In genomic region chr11:49650994-49651761, GRCm38 (mm10) we compare ENCODE assay signal across 10 mouse cellular contexts. TPM values are rescaled to one million over a fixed set of nuclear protein-coding genes. Genes with fewer than 3 reads are reported as not detected.
DNase-seq lines count a peak whose midpoint lies in the region; ATAC-seq and TF ChIP-seq lines count a peak whose summit lies in the region.
"Had no signal": no experiment of that assay in that cellular context is flagged by ENCODE, and none has a peak within 500 bp of the region (broad histone marks: within the 10 kb centered on the region; RNA-seq: fewer than 3 reads in every experiment).

No protein-coding gene starts in this region.

- 56% methylated on average over 16 of the region's 16 CpGs for WGBS in heart, postnatal 0 days

- H3K4me1 ChIP-seq in heart, postnatal 0 days (ENCODE audit: control insufficient read depth, insufficient read depth) = peaks cover 8% of the 10 kb centered on the region; the same call in 1 of the 2 replicates
- peaks cover 38% of the 10 kb centered on the region for H3K4me1 ChIP-seq in E14TG2a.4 (replicated peaks; ENCODE audit: low read depth, low read length)

- ATAC-seq in heart, postnatal 0 days (ENCODE audit: insufficient read depth, low read depth) = no peak
- ATAC-seq in inflammation-experienced regulatory T-cells, adult 6 months = no peak

- TF ChIP-seq CTCF in heart, postnatal 0 days (IDR thresholded peaks at IDR 0.05; ENCODE audit: low read depth) = no peak
- no peak; the same call in 1 of the 2 replicates for TF ChIP-seq CTCF in E14TG2a.4 (conservative IDR thresholded peaks at IDR 0.05; ENCODE audit: low read length)

- H3K36me3 ChIP-seq in heart, postnatal 0 days (replicated peaks; ENCODE audit: control insufficient read depth, insufficient read depth, low read length) = no peaks in the 10 kb centered on the region
- H3K36me3 ChIP-seq in E14TG2a.4 (ENCODE audit: insufficient read depth, low read length) = no peaks in the 10 kb centered on the region

- no peak overlapping the region for H3K27ac ChIP-seq in heart, postnatal 0 days (ENCODE audit: low read depth)

- 0 out of 2 replicates have a peak overlapping the region, but pooled peaks have one; percentile 20 for H3K9ac ChIP-seq in heart, postnatal 0 days (replicated peaks; ENCODE audit: low read depth, low read length)
- H3K9ac ChIP-seq: lung, embryonic 14.5 days had no signal

- H3K27me3 ChIP-seq in heart, postnatal 0 days (ENCODE audit: control insufficient read depth, insufficient read depth, low read length) = no peaks in the 10 kb centered on the region
- H3K27me3 ChIP-seq in E14TG2a.4 (ENCODE audit: insufficient read depth, low read length) = no peaks in the 10 kb centered on the region; the same call in 1 of the 2 replicates

- no peak for TF ChIP-seq EP300 in heart, postnatal 0 days (IDR thresholded peaks at IDR 0.05; ENCODE audit: low read depth)

- H3K4me3 ChIP-seq in heart, postnatal 0 days (ENCODE audit: low read depth, low read length) = no peak overlapping the region
- peak overlapping the region; percentile 37; the same call in 1 of the 2 replicates for H3K4me3 ChIP-seq in E14TG2a.4 (replicated peaks; ENCODE audit: low read length)

- H3K4me2 ChIP-seq in heart, postnatal 0 days (ENCODE audit: low read depth, low read length) = no peak overlapping the region
- H3K4me2 ChIP-seq: lung, embryonic 14.5 days had no signal

- no peak for DNase-seq in heart, postnatal 0 days (ENCODE audit: low spot score)
- no peak for DNase-seq in heart, adult 18-20 months
- peak; percentile 32 for DNase-seq in c-Kit-positive CD71-negative TER-119-negative erythroid progenitor cells, embryonic 14.5 days (ENCODE audit: low read depth)
- DNase-seq in left cerebral cortex, postnatal 36 days (ENCODE audit: low spot score in 2 of 2) = peak; percentile 57 to 60
- no peak for DNase-seq in ovary, postnatal 36 days (ENCODE audit: low spot score)
- no peak for DNase-seq in retina, embryonic 14.5 days (ENCODE audit: low spot score)

- H3K9me3 ChIP-seq in heart, postnatal 0 days (replicated peaks; ENCODE audit: control insufficient read depth, low read length) = no peaks in the 10 kb centered on the region
- peaks cover 23% of the 10 kb centered on the region for H3K9me3 ChIP-seq in E14TG2a.4 (ENCODE audit: low read length)

- intact Hi-C loops in left cerebral cortex, postnatal 36 days (cut with DNase I) = loop anchor here (5.0 kb wide), 2 partner anchors 61 to 196 kb away; partner anchors contain the start of genes Cnot6 and Mapk9

RNA-seq across cellular contexts. Expression of gene Scgb3a1, which starts 12.2 kb away (rescaled TPM):
- 2.0 and 82.4 TPM in 2 replicates for total RNA-seq in heart, postnatal 0 days (2014; rRNA removed; ENCODE audit: low replicate concordance)
- polyA plus RNA-seq in heart, postnatal 0 days (2015; fragmentation: Nextera tagmentation; extraction: Ambion mirVana) = 2.0 and 301 TPM in 2 replicates
- total RNA-seq in heart, adult 18-20 months (2021) = 100 to 1,000 TPM in 1 of 2 experiments, not detected in 1; 127 TPM
- total RNA-seq in left cerebral cortex, postnatal 36 days (2021) = under 1 TPM in 1 of 2 experiments, not detected in 1; 0.99 TPM
- not detected for polyA plus RNA-seq in inflammation-experienced regulatory T-cells, adult 6 months (2017; shearing (Covaris generic))
- polyA plus RNA-seq: embryonic facial prominence, embryonic 11.5 days; lung, embryonic 14.5 days had no signal

RNA-seq across cellular contexts. Expression of gene Flt4, which starts 42.1 kb away (rescaled TPM):
- total RNA-seq in heart, postnatal 0 days (2014; rRNA removed; ENCODE audit: low replicate concordance) = 13.6 and 16.5 TPM in 2 replicates
- polyA plus RNA-seq in heart, postnatal 0 days (2015; fragmentation: Nextera tagmentation; extraction: Ambion mirVana) = 3.2 and 3.3 TPM in 2 replicates
- 10 to 100 TPM; 11.0 TPM for total RNA-seq in heart, adult 18-20 months (2021)
- 1 to 10 TPM; 2.2 to 2.5 TPM for total RNA-seq in left cerebral cortex, postnatal 36 days (2021)
- polyA plus RNA-seq in inflammation-experienced regulatory T-cells, adult 6 months (2017; shearing (Covaris generic)) = not detected

Comparison
In these comparisons a context has a peak if more than half of its experiments do, and no peak if none do; other contexts are left out.
1. DNase-seq: peak in c-Kit-positive CD71-negative TER-119-negative erythroid progenitor cells, embryonic 14.5 days (single experiment) and left cerebral cortex, postnatal 36 days (2 of 2); none in heart, postnatal 0 days (single experiment), heart, adult 18-20 months (0 of 2), ovary, postnatal 36 days (single experiment) and retina, embryonic 14.5 days (single experiment).